Mouse (Mus musculus) cerebral cortex, adult 2 months (tissue): ENCODE measurements around the gene Atp9a.

Source experiments
- WGBS: fragments of 180-500 bp; shearing (Covaris S2); methylation state at CpG from one replicate; pipeline ENCODE4 v1.1.7; 2018; 5-methylcytosine and 5-hydroxymethylcytosine counted together

Gene Atp9a

DNA sequence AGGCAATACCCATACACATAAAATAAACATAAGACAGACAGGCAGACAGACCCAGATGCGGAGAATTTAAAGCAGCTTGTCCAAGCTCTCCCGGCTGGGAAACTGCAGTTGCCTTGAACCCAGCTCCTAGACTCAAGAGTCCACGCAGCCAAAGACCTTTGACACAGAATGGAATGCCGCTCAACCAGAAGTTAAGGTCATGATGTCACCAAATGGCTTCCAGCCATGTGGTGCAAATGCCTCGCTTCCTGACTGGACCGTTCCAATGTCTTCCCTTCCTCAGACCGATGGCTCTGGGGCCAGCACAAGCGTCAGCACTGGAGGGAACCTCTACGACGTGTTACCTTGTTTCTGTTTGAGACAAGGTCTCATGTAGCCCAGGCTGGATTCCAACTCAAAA is 4.3 kb downstream of the Atp9a start:
- WGBS: 88% methylated on average over 10 of the region's 10 CpGs

DNA sequence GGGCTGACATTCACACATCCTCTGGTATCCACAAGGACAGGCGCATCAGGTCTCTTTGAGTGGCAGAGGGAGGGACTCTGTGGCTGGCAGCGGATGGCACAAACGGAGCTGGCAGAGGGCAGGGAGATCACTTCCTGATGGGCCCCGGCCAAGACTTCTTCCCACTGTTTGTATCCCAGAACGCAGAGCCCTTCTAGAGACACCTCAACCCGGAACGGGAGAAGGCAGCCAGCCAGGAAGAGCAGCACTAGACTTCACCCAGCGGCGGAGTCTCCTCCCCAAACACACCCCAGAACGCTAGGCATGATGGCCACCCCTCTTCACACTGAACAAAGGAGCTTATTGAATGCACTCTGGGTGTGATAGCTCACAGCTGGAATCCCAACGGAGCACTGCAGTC is 8.2 kb downstream of the Atp9a start:
- 35% methylated on average over 11 of the region's 11 CpGs for WGBS

DNA sequence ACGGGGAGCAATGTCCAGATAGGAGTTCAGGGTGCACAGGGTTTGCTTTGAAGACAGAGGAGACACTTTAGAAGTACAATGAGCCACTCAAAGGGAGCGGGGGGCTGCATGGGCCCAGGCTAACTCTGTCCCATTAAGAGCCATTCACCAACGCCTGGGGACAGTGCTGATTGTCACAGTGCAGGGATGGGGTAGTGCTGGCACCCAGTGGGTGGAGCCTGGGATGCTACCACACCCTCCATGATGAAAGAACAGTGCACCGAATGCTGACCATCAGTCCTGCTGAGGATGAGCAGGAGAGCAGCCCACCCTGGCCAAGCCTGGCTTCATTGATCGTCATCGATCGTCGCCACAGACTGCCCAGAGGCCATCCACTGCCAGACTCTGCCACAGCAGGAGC is 11.0 kb downstream of the Atp9a start:
- WGBS: 78% methylated on average over 8 of the region's 8 CpGs

DNA sequence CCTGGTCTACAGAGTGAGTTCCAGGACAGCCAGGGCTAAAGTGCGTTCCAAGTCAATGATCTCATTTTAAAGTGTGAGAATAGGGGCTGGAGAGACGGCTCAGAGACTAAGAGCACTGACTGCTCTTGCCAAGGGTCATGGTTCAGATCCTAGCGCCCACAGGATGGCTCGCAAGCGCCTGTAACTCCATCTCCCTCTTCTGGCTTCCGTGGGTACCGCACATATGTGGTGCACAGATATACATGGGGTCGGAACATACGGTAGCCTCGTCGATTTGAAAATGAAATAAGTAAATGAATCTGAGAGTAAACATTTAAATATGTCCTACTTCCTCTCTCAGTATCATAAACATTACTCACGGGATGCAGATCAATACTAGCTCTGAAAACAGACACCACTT is 12.5 kb downstream of the Atp9a start:
- WGBS: 85% methylated on average over 12 of the region's 12 CpGs

DNA sequence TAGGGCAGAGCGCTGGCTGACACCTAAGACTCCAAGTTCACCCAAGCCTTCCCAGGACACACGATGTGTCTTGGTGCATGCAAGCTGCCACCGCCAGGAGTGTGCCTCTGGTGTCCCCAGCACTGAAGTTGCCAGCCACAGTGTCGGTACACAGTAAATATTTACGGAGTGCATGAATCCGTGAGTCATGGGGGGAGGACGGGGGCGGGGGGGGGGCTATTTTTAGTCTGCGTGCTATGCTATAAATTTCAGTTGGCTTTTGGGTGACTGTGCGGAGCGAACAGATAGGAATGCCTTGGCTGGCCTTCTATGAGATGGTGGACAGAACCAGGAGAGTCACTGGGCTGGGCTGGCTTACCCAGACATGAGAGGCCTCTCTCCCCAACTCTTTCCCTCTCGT is 14.2 kb downstream of the Atp9a start:
- WGBS: 51% methylated on average over 12 of the region's 12 CpGs

DNA sequence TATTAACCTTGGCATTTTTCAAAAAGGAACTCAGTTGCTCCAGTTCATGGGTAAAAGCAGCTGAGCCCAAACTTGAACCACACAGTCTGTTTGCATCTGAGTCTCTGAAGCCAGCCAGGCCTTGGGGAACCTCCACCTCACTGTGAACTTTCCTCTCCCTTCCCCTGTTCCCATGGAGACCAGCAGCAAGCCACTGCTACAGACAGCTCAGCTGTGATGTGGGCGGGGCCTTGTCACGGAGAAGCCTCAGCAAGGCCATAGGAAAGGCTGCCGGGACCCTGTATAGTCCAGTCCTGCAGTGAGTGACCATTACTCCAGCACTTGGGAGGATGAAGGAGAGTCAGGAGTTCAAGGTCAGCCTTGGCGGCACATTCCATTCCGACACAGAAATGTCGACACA is 16.2 kb downstream of the Atp9a start:
- 48% methylated on average over 6 of the region's 6 CpGs for WGBS

DNA sequence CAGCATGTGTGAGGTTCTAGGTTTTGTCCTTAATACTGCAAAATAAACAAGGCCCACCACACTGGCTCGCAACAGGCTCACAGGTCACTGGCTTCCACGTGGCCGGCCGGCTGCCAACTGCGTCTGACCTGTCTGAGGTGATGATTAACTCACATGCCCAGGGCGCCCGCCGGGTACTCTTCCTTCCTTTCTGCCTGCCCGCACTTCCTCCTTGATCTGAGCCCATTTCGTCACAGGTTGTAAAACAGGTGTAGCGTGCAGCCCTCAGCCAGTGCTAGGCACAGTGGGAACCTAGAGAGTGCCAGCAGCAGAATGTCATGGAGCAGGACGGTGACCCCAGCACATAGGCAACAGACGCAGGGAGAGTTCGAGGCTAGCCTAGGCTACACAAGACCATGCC is 20.9 kb downstream of the Atp9a start:
- 87% methylated on average over 14 of the region's 14 CpGs for WGBS

DNA sequence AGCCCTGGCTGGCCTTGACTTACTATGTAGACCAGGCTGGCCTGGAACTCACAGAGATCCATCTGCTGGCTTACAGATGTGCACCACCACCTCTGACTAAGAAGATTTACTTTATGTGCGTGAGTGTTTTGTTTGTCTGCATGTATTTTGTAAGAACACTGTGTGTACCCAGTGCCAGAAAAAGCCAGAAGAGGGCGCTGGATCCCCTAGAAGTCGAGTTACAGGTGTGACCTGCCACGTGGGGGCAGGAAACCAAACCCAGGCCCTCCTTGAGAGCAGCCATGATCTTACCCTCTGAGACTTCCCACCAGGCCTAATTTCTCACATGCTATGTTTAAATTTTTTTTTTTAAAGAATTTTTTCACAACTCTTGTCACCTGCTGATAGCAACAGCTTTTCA is 22.5 kb downstream of the Atp9a start:
- 62% methylated on average over 4 of the region's 4 CpGs for WGBS

DNA sequence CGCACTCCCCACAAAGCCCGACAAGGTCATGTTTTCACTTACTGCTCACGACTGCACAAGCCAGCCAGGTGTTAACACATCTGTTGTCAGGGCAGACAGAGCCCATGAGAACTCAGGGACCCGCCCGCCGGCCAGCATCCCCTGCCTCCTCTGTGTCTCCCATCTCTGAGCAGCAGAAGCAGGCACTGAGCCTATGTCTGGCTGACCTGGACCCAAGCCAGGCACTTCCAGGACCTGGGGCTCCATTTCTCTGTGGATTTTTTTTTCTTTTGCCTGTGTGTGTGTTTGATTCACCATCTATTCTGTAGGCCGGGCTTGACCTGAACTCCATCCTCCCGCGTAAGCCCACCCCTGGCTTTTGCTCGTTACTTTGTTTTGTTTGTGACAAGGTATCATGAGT is 23.5 kb downstream of the Atp9a start:
- 60% methylated on average over 10 of the region's 10 CpGs for WGBS

DNA sequence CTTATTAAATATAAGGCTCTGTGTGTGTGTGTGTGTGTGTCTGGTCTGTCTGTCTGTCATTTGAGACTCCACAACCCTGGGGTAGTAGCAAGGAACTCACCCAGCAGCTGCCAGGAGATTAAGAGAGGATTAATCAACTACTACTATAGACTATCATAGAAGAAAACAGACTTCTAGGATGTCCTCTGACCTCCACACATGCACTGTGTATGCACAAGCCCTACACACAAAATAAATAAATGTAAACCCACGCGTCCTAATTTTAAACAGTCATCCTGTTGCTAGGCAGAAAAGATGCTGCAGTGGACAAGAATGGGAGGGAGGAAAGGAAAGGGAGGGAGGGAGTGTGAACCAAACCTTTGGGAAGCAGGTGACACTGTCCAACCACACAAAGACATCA is 23.9 kb downstream of the Atp9a start:
- 52% methylated on average over 2 of the region's 2 CpGs for WGBS

DNA sequence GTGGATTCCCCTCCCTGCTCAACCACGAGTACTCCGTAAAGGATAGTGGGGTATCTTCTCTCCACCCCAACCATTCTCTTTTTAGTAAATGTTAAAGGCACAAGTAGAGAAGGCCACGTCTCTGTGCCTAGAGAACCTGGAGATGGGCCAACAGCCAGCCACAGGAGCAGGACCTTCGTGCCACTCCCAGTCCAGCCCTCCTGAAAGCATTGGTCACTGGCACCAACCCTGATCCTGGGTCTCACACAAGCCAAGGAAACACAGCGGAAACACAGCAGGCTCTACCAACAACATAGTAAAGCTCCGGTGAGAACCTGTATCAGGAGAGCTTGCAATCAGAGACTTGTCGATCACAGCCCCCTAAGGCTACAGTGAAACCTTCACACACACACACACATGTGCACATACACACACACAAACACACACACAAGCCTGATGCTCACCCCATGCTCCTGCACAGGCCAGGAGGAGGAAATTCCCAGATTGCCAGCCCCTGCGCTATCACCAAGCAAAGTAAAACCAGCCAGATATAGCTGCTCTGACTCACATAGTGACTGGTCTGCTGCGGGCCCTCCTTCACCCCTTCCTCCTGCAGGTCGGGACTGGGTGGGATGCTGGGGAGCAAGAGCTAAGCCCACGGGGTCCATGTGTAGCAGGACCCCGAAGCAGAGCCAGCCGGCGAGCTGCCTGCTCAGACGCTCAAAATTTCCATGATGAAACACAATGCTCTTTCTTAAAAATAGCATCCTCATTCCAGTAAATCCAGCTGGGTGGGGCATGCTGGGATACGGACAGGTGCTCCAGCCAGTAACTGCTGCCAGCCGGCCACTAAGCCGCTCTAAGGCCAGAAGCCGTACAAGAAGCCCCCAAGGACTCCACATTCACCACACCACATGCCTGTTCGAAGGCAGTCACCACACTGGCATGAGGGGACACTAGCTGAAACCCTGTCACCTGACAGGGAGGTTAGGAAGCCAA is 29.7 kb downstream of the Atp9a start:
- 44% methylated on average over 20 of the region's 20 CpGs for WGBS

DNA sequence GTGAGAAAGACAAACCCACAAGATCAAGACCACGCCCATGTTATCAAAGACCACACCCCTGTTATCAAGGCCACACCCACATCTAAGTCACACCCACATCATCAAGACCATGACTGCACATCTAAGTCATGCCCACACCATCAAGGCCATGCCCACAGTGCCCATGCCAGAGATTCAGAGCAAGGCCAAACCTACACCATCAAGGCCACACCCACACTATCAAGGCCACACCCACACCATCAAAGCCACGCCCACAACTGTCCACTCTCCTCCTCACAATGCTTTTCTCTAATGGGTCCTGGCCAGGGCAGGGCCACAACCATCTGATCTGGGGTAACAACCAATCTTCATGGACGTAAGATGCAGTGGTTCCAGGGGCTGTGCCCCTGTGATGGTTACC is 31.2 kb downstream of the Atp9a start:
- WGBS: 71% methylated on average over 3 of the region's 3 CpGs

DNA sequence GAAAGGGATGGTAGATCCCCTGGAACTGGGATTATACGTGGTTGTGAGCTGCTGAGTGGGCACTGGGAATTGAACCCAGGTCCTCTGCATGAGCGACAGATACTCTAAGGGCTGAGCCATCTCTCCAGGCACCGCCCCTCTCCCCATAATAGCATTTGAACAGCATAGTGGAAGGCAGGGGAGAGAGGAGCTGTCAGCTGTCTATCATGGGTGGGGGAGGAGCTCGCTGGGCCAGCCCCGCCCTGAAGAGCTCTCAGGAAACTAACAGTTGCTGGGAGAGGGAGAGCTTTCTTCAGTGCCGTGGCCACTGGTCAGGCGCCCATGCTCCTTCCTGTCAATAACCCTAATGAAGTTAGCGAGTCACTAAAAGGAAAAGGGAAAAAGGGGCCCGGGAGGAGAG is 34.4 kb downstream of the Atp9a start:
- 69% methylated on average over 9 of the region's 9 CpGs for WGBS

DNA sequence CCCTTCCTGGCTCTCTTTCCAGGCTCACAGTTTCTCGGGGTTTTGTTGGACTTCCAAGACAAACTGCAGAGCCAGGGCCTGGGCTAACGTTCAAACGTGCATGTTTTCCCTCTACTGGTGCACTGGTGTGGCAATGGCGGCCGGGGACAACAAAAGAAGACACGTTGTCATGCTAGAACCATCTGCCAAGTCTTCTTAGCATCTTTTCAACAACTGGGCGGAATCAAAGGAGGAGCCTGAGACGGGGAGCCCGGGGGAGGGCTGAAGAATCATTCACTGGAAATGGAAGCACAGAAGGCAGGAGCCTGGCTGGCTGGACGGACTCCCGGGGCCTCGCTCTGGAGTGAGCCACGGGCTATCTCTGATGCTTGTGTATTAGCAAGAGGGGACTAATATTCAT is 39.9 kb downstream of the Atp9a start:
- 26% methylated on average over 13 of the region's 13 CpGs for WGBS

DNA sequence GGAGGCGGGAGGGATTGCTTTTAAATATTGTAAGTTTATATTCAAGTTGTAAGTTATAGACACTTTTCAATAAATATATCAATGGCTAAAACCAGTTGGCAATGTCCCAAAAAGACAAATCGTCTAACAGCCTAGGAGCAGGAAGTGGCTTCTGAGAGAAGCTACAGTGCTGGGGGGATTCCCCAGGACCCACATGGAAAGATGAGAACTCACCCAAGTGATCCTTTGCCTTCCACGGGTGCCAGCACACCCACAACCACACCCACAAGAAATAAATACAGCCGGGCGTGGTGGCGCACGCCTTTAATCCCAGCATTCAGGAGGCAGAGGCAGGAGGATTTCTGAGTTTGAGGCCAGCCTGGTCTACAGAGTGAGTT is 47.2 kb downstream of the Atp9a start:
- WGBS: 81% methylated on average over 7 of the region's 7 CpGs

DNA sequence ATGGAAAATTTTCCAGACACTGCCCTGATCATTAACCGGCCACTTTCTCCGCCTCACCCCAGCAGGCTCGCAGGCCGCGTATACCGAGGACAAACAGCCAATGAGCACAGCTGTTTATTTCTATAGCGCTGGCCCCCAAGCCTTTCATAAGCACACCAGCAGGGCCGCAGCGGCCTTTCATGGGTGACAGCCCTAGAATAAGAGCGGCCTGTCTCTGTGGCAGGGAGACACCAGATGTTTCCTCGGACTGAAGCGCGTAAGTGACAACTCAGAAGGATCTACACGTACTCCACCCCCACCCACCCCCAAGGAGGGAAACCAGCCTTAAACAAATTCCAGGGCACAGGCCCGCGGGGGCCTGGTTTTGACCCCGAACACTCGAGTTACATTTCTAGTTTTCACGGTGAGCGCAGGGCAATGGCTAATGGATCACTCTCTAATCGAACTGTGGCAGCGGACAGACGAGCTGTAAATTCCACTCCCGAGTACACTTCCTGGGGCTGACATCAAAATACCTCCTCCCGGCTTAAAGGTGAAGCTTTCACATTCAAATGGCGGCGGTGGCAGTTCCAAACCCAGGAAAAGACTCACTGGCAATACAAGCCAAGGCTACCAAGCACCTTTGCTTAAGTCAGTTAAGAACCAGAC is 47.7 kb downstream of the Atp9a start:
- WGBS: 44% methylated on average over 27 of the region's 27 CpGs

DNA sequence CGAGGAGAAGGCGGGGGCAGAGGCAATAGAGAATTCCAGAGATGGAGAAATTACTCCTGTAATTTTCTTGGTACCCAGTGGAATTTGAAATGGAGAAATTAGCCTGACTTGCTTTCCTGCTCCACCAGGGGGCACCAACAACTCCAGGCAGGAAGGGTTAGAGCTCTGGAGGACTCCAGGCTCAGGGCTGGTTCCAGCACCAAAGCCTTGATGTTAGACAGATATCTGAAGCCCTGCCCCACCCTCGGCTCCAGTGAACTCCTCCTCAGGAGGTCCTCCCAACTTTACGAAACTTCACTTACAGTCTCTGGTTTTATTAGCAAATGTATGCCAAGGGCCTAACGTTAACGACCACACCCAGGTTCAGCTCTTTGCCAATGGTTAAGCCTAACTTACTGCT is 50.4 kb downstream of the Atp9a start:
- WGBS: 50% methylated on average over 6 of the region's 6 CpGs

DNA sequence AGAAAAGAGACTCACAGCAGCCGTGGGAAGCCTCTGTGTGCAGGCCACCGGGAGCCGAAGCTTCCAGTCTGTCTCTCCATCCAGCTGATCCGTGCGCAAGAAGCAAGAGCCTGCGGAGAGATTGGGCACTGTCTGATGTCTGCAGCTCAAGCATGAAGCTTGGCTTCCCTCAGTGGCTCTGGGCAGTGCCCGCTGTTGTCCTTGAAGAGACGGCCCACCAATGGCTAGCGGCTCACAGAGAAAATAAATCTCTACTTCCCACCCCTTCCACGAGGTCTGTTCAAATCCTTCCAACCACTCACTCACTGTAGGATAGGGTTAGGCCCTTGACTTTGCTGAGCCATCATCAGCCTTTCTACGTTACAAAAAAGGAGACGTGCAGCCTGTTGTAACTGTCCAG is 54.9 kb downstream of the Atp9a start:
- WGBS: 77% methylated on average over 12 of the region's 12 CpGs

DNA sequence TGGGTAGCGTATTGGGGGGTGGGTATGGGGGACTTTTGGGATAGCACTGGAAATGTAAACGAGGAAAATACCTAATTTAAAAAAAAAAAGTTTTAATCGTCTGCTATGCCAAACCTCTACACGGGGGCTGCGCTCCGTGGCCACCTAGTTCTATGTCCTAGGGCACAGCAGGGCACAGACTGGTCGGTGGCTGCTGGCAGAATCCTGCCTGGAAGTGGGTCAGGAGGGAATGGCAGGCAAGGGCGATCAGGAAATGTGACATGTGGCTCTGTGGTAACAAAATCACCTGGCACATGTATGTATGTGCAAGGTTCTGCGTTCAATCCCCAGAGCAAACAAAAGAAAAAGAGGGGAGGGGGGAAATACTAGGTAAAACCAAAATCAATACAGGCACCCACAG is 56.3 kb downstream of the Atp9a start:
- WGBS: 90% methylated on average over 9 of the region's 9 CpGs

DNA sequence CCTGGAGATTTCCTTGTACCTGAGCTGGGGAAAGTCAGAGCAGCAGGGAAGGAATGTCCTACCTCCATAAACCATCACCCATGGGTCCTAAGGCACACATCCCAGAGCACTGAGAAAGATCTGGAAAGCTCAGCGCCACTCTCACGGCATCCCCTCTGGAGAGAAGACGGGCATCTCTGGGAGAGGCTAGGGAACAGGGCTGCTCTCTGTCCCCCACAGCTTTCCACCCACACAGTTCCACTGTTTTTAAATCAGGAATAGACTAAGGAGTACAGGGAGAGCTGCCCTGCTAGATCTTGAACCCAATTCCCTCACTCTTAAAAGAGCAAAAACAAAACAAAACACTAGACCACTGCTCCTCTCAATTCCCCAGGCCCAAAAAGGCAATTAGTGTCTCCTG is 57.5 kb downstream of the Atp9a start:
- 49% methylated on average over 3 of the region's 3 CpGs for whole genome bisulfite sequencing

DNA sequence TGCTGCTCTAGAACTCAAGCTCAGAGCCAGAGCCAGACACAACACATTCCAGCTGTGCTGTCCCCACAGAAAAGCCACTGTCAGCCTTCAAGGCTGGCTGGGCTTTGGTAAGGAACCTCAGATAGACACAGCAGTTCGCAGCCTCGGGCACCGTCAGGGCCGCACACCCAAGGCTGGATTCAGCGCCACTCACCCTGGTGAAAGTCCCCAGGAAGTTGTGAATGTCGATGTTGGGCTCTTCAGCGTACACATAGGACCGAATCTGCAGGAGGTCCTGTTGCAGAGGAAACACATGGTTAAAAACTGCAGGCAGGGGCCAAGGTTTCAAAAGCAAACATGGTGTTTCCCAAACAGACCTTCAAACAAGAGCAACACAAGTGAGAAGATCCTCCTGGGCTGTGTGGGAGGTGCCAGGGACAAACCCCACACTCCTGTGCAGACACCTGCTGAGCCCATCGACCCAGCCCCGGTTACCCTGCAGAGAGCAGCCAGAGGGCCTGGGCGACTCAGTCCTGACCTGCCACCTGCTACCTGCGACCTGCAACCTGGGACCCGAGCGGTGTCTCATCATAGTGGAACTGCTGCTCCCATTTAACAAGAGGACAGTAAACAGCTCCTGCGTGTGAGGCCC is 58.6 kb downstream of the Atp9a start:
- WGBS: 43% methylated on average over 15 of the region's 15 CpGs

DNA sequence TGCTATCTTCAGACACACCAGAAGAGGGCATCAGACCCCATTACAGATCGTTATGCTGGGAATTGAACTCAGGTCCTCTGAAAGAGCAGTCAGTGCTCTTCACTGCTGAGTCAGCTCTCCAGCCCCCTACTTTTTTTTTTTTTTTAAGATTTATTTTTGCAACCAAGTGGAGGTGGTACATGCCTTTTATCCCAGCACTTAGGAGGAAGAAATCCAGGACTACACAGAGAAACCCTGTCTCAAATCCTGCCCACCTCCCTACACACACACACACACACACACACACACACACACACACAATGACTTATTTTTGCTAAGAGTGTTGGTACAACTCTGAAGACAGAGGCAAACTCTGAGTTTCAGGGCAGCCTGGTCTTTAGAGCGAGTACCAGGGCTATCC is 59.5 kb downstream of the Atp9a start:
- WGBS: 61% methylated on average over 2 of the region's 2 CpGs

DNA sequence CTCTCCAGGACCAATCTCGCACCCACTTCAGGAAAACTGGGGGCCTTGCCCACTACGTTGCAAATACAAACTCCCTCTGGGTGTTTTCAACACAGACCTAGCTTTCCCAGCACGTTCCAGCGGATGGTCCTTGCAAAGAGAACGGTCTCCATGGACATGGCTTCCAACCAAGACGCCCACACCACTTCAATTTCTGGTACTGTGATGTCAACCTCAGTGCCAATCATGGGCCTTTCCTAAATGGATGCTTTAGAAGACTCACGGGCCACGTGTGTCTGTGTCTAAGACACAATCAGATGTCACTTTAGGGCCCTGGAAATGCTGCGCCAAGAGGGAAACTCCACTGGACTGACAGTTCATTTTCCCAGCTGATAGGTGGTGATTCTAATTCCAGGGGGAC is 60.7 kb downstream of the Atp9a start:
- WGBS: 65% methylated on average over 9 of the region's 9 CpGs
